Mouse (Mus musculus) myocyte (in vitro differentiated cells): Measurements from ENCODE around the gene Nfil3. TPM values are rescaled to one million over a fixed set of nuclear protein-coding genes. Genes with fewer than 3 reads are reported as not detected.

ENCODE experiments used
- H3K27me3 ChIP-seq: one replicate; pipeline ENCODE4 v1.6.1; 2011; ENCODE audit not compliant: control insufficient read depth, insufficient read depth, insufficient read length
- H3K36me3 ChIP-seq: one replicate; pipeline ENCODE4 v1.6.1; 2011; ENCODE audit not compliant: control insufficient read depth, insufficient read depth
- H3K4me2 ChIP-seq: one replicate; pipeline ENCODE4 v1.6.1; 2011; ENCODE audit warnings: low read depth, control low read depth
- H3K4me3 ChIP-seq: one replicate; pipeline ENCODE4 v1.5.1; 2011; ENCODE audit warnings: mild to moderate bottlenecking, control low read depth, moderate library complexity
- H3K79me2 ChIP-seq: one replicate; pipeline ENCODE4 v1.6.1; 2011; ENCODE audit not compliant: control insufficient read depth, insufficient read depth
- H3ac ChIP-seq: one replicate; pipeline ENCODE4 v1.6.1; 2011; ENCODE audit not compliant: control insufficient read depth, insufficient read length
- CEBPB ChIP-seq: IDR thresholded peaks from 2 replicates; pipeline ENCODE4 v1.6.1; 2011; ENCODE audit warnings: mild to moderate bottlenecking, moderate library complexity; ENCODE audit not compliant: poor library complexity, insufficient read depth, severe bottlenecking
- E2F4 ChIP-seq: IDR thresholded peaks from one replicate; pipeline ENCODE4 v1.6.1; 2011; ENCODE audit warnings: mild to moderate bottlenecking, control low read depth, moderate library complexity; ENCODE audit not compliant: insufficient read depth
- MAX ChIP-seq: IDR thresholded peaks from one replicate; pipeline ENCODE4 v1.6.1; 2011; ENCODE audit warnings: low read depth, mild to moderate bottlenecking, control low read depth
- MYOD1 ChIP-seq, 3 experiments: IDR thresholded peaks; one replicate each; pipeline ENCODE4 v1.6.1; 2011; ENCODE audit warnings: control low read depth in 2 of 3, low read depth in 2 of 3, mild to moderate bottlenecking in 2 of 3, moderate library complexity in 1 of 3; ENCODE audit not compliant: insufficient read length in 2 of 3, control insufficient read depth in 1 of 3
- MYOG ChIP-seq, 3 experiments: IDR thresholded peaks; one replicate each; pipeline ENCODE4 v1.6.1; 2011; ENCODE audit warnings: control low read depth in 2 of 3, low read depth in 2 of 3, mild to moderate bottlenecking in 2 of 3; ENCODE audit not compliant: insufficient read length in 2 of 3, control insufficient read depth in 1 of 3, insufficient read depth in 1 of 3
- POLR2A ChIP-seq: IDR thresholded peaks from one replicate; pipeline ENCODE4 v1.6.1; 2011; ENCODE audit warnings: low read depth, mild to moderate bottlenecking, control low read depth, moderate library complexity; ENCODE audit not compliant: insufficient read length
- POLR2AphosphoS2 ChIP-seq: IDR thresholded peaks from one replicate; pipeline ENCODE4 v1.6.1; 2011; ENCODE audit warnings: low read depth, control low read depth; ENCODE audit not compliant: insufficient read length
- REST ChIP-seq: IDR thresholded peaks from one replicate; pipeline ENCODE4 v1.6.1; 2011; ENCODE audit warnings: mild to moderate bottlenecking, control low read depth, moderate library complexity; ENCODE audit not compliant: insufficient read depth, insufficient read length
- SRF ChIP-seq: IDR thresholded peaks from one replicate; pipeline ENCODE4 v1.6.1; 2011; ENCODE audit warnings: low read depth; ENCODE audit not compliant: control insufficient read depth, insufficient read length
- TCF12 ChIP-seq: IDR thresholded peaks from one replicate; pipeline ENCODE4 v1.6.1; 2011; ENCODE audit warnings: mild to moderate bottlenecking, control low read depth; ENCODE audit not compliant: poor library complexity, insufficient read depth, severe bottlenecking
- TCF3 ChIP-seq: IDR thresholded peaks from one replicate; pipeline ENCODE4 v1.6.1; 2011; ENCODE audit warnings: low read depth, control low read depth; ENCODE audit not compliant: insufficient read length
- USF1 ChIP-seq: IDR thresholded peaks from one replicate; pipeline ENCODE4 v1.6.1; 2011; ENCODE audit warnings: low read depth, mild to moderate bottlenecking, control low read depth, moderate library complexity
- polyA plus RNA-seq: library from polyadenylated mRNA; unstranded; fragments of >200 nt; fragmentation: generic; extraction: Trizol; gene quantifications from one replicate; pipeline ENCODE4 v1.2.1, GENCODE M21; 2012; ENCODE audit warnings: missing spikeins

Nfil3 gene
- polyA plus RNA-seq, 1 experiment = 60.6 TPM

DNA sequence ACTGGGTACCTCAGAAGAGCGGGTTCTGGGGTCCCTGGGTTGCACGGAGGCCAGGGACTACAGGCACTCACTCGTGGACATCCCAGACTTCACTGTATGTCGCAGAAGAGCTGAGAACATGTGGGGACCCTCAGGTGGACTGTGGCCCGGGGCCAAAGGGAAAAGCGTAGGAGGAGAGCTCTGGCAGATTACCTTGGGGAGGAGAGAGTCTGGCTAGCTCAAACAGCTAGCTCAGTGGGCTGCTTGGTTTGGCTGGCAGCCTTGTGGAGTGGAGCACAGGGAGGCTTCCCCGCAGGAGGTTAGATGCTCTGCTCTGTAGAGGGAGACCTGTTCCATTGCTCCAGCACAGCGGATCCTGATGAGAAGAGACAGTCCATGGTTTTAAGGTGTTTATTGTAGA lies 15.3 kb upstream of the Nfil3 start:
- no peaks in the 10 kb centered on the region for H3K79me2 ChIP-seq
- no peak overlapping the region for H3K4me3 ChIP-seq
- no peak overlapping the region for H3K4me2 ChIP-seq
- H3ac ChIP-seq = no peak overlapping the region
- TF ChIP-seq MAX = no peak
- no peak for TF ChIP-seq TCF3
- no peak for TF ChIP-seq MYOD1 (IDR thresholded peaks at IDR 0.05; ENCODE audit: control insufficient read depth in 1 of 3, insufficient read length in 2 of 3, low read depth in 2 of 3)
- no peak for TF ChIP-seq SRF
- TF ChIP-seq MYOG (IDR thresholded peaks at IDR 0.05; ENCODE audit: control insufficient read depth in 1 of 3, insufficient read depth in 1 of 3, insufficient read length in 2 of 3, low read depth in 2 of 3) = no peak
- TF ChIP-seq CEBPB = no peak
- no peak for TF ChIP-seq USF1
- no peak for TF ChIP-seq POLR2A
- no peak for TF ChIP-seq POLR2AphosphoS2
- no peak for TF ChIP-seq E2F4
- TF ChIP-seq REST = no peak
- no peaks in the 10 kb centered on the region for H3K36me3 ChIP-seq
- no peaks in the 10 kb centered on the region for H3K27me3 ChIP-seq

DNA sequence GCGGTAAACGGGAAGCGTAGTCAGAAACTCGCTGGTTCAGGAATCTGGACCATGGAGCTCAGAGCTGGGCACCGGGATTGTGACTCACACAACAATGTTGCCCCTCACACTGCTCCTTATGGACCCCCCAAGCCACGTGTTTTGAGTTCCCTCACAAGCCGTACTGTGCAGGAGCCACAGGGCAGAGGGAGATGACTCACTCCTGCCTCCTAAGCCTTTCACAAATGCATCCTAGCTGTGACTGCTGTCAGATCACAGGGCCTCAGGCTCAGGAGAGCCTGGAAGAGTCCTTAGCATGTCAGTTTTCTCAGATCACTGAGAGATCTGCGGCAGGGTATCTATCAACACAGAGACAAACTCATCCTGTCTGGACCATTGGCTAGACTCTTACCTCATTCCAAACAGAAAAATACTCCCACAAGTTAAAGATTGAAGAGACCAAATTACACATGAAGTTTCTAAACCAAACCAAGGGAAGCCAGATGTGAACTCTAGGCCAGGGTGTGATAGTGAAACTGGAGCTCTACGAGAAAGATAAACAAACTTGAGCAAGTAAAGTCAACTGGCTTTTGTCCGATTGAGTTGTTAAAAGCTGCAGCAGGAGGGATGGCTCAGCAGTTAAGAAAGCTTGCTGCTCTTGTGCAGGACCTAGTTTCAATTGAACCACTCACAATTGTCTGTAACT lies 13.5 kb upstream of the Nfil3 start:
- TF ChIP-seq POLR2A = no peak
- no peak for TF ChIP-seq REST
- no peak for TF ChIP-seq MYOD1 (IDR thresholded peaks at IDR 0.05; ENCODE audit: control insufficient read depth in 1 of 3, insufficient read length in 2 of 3, low read depth in 2 of 3)
- TF ChIP-seq POLR2AphosphoS2 = no peak
- TF ChIP-seq CEBPB = no peak
- TF ChIP-seq MAX = no peak
- TF ChIP-seq TCF12 = no peak
- no peak for TF ChIP-seq SRF
- no peak for TF ChIP-seq E2F4
- TF ChIP-seq TCF3 = no peak
- TF ChIP-seq USF1 = no peak
- no peak for TF ChIP-seq MYOG (IDR thresholded peaks at IDR 0.05; ENCODE audit: control insufficient read depth in 1 of 3, insufficient read depth in 1 of 3, insufficient read length in 2 of 3, low read depth in 2 of 3)
- H3K79me2 ChIP-seq = no peaks in the 10 kb centered on the region
- H3K4me3 ChIP-seq = no peak overlapping the region
- no peaks in the 10 kb centered on the region for H3K27me3 ChIP-seq
- H3ac ChIP-seq = no peak overlapping the region
- H3K36me3 ChIP-seq = no peaks in the 10 kb centered on the region
- peak overlapping the region; percentile 31 for H3K4me2 ChIP-seq

DNA sequence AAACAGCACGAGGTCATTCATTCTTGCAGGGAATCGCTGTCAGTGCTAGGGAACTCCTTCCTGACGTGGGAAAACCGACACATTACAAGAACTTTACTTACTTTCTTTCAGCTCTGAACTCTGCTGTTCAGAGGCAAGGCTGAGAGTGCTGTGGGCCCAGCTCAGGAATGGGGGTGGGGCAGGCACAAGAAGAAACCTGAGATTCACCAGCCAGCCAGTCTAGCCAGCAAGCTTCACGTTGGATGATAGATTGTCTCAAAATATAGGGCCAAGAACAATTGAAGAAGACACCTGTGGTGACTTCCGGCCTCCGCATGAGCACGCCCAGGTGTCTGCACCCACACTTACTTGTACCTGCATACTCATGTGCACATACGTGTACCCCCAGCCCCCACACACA lies 9.3 kb upstream of the Nfil3 start:
- H3K79me2 ChIP-seq = no peaks in the 10 kb centered on the region
- H3K4me3 ChIP-seq = no peak overlapping the region
- H3ac ChIP-seq = no peak overlapping the region
- no peak for TF ChIP-seq TCF12
- TF ChIP-seq SRF = no peak
- no peak for TF ChIP-seq MYOG (IDR thresholded peaks at IDR 0.05; ENCODE audit: control insufficient read depth in 1 of 3, insufficient read depth in 1 of 3, insufficient read length in 2 of 3, low read depth in 2 of 3)
- TF ChIP-seq TCF3 = no peak
- TF ChIP-seq MYOD1 (IDR thresholded peaks at IDR 0.05; ENCODE audit: control insufficient read depth in 1 of 3, insufficient read length in 2 of 3, low read depth in 2 of 3) = no peak
- no peak for TF ChIP-seq REST
- TF ChIP-seq POLR2A = no peak
- TF ChIP-seq USF1 = no peak
- TF ChIP-seq MAX = no peak
- no peaks in the 10 kb centered on the region for H3K27me3 ChIP-seq
- H3K36me3 ChIP-seq = no peaks in the 10 kb centered on the region
- H3K4me2 ChIP-seq = no peak overlapping the region

DNA sequence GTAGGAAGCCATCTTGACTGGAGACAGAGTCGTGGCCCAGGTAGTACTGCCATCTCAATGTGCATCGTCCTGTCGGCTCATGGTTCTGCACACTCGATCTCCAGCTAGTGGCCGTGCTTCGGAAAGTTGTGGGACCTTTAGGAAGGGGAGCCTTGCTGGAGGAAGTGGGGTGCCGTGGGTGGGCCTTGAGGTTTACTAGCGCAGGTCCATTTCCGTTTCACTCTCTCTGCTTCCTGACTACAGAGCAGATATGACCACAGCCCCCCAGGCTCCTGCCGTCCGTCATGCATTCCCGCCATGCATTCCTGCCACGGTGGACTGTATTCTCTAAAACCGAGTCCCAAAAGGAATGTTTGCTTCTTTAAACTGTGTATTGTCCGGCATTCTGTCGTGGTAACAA lies 8.1 kb upstream of the Nfil3 start:
- TF ChIP-seq MAX = no peak
- no peak for TF ChIP-seq POLR2A
- TF ChIP-seq USF1 = no peak
- no peak for TF ChIP-seq TCF3
- TF ChIP-seq TCF12 = no peak
- TF ChIP-seq CEBPB = no peak
- TF ChIP-seq E2F4 = no peak
- TF ChIP-seq MYOG (IDR thresholded peaks at IDR 0.05; ENCODE audit: control insufficient read depth in 1 of 3, insufficient read depth in 1 of 3, insufficient read length in 2 of 3, low read depth in 2 of 3) = no peak
- TF ChIP-seq MYOD1 (IDR thresholded peaks at IDR 0.05; ENCODE audit: control insufficient read depth in 1 of 3, insufficient read length in 2 of 3, low read depth in 2 of 3) = no peak
- no peak for TF ChIP-seq POLR2AphosphoS2
- TF ChIP-seq SRF = no peak
- no peak for TF ChIP-seq REST
- H3K4me3 ChIP-seq = no peak overlapping the region
- H3K27me3 ChIP-seq = no peaks in the 10 kb centered on the region
- no peak overlapping the region for H3ac ChIP-seq
- no peak overlapping the region for H3K4me2 ChIP-seq
- H3K79me2 ChIP-seq = no peaks in the 10 kb centered on the region
- no peaks in the 10 kb centered on the region for H3K36me3 ChIP-seq

DNA sequence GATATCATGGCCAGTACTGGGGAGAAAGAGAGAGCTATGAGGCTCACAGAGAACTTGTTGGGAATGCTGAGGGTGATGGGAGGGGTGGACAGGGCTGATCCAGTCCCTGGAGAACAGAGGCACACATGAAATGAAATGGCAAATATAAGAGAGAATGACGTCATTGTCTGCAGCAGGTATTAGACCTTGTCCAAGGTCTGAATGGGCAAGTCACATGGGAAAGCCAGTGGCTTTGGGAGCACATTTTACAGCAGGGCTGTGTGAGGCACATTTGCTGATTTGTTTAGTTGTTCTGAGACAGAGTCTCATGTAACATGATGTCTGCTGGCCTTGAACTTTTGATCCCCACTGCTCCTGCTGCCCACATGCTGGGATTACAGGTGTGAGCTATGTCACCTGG lies 7.0 kb upstream of the Nfil3 start:
- no peak overlapping the region for H3K4me3 ChIP-seq

More for the DNA sequence above, 7.0 kb upstream of the Nfil3 start:
- no peaks in the 10 kb centered on the region for H3K36me3 ChIP-seq
- no peak overlapping the region for H3ac ChIP-seq
- TF ChIP-seq MYOG (IDR thresholded peaks at IDR 0.05; ENCODE audit: control insufficient read depth in 1 of 3, insufficient read depth in 1 of 3, insufficient read length in 2 of 3, low read depth in 2 of 3) = no peak
- H3K27me3 ChIP-seq = no peaks in the 10 kb centered on the region
- H3K79me2 ChIP-seq = no peaks in the 10 kb centered on the region
- H3K4me2 ChIP-seq = no peak overlapping the region
